Mouse (Mus musculus): ENCODE measurements around the gene Wdr12. TPM values are rescaled to one million over a fixed set of nuclear protein-coding genes. Genes with fewer than 3 reads are reported as not detected.

Gene Wdr12
- 46.0 and 47.3 TPM in 2 replicates for polyA plus RNA-seq (2014; fragmentation: Nextera tagmentation; extraction: Ambion mirVana)

DNA sequence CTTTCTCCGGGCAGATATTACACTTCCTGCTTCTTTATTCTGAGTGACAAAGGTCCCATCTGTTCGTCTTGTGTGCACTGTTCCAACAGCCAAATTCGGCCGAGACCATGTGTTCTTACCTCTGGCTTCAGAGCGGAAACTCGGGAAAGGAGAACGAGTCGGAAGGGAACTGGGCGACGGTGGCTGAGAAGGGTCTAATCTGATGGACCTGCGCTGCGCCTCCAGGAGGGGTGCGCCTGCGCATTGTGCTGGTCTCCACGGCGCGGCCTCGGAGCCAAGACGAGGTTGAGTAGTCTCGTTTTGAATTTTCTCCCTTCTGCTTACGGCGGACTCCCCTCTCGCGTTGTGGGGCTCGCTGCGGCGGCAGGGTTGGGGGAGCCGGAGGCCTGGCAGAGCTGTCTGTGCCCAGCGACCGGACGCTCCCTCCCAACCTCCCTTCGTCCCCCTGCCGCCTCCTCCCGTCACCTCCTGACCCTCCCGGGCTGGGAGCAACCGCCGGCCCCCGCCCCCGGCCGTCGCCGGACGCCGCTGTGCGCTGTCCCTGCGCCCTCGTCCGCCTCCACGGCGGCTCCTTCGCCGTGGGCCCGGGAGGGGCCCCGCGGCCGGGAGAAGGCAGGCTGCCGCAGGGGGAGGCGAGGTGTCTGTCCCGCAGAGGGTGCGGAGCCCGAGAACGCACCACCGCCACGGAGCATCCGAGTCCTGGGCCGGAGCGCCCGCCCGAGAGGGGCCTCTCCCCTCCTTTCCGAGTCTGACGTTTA, at the start of gene Wdr12, which contains the start of gene Carf:
TSS of gene Wdr12 (minus strand) at position 622 of the 758 bp plus-strand sequence.
TSS of gene Carf (plus strand) at position 224 of the 758 bp plus-strand sequence.
- H3K9ac ChIP-seq (replicated peaks; ENCODE audit: low read depth, low read length), result peak within 1 kb of the TSS; percentile 93
- peak within 1 kb of the TSS; percentile 89 for H3K4me3 ChIP-seq (ENCODE audit: low read depth, low read length)
- ATAC-seq (ENCODE audit: insufficient number of reproducible peaks, insufficient read depth, low FRiP score, low read depth), result peak; percentile 97
- H3K36me3 ChIP-seq (ENCODE audit: control insufficient read depth, insufficient read depth, low read length), result peaks cover 4% of the 10 kb centered on the region; the same call in 1 of the 2 replicates
- H3K27ac ChIP-seq (ENCODE audit: low read length), result peak within 1 kb of the TSS; percentile 98
- no peaks in the 10 kb centered on the region for H3K27me3 ChIP-seq (ENCODE audit: control insufficient read depth, insufficient read depth, low read length)
- peak within 1 kb of the TSS; percentile 72 for H3K4me2 ChIP-seq (replicated peaks; ENCODE audit: low read depth, low read length)
- H3K4me1 ChIP-seq (ENCODE audit: control insufficient read depth, insufficient read depth, low read length), result peaks cover 4% of the 10 kb centered on the region; the same call in 1 of the 2 replicates
- WGBS, result under 1% methylated on average over 64 of the region's 71 CpGs
- H3K9me3 ChIP-seq (ENCODE audit: control insufficient read depth, low read depth, low read length), result no peaks in the 10 kb centered on the region

DNA sequence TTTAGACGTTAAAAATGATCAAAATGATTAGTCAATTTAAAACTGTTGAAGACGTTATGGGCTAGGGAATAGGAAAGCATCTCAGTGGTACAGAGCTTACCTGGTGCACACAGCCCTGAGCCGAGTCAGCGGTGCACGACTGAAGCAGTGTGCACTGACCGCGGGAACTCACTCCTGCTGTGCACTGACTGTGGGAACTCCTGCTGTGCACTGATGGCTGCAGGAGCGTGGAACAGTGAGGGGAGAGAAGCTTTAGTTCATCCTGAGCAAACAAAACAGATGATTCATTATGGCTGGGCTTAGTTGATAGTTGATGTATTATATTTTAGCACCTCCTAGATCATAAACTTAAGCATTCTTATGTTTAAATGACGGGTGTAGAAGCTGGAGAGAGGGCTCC, 38.9 kb upstream of the Wdr12 start:
- Histone ChIP-seq H3K9ac (replicated peaks; ENCODE audit: low read depth, low read length) (no peak overlapping the region), H3K27ac (ENCODE audit: low read length) (no peak overlapping the region), H3K4me3 (ENCODE audit: low read depth, low read length) (no peak overlapping the region), H3K4me1 (ENCODE audit: control insufficient read depth, insufficient read depth, low read length) (no peaks in the 10 kb centered on the region), H3K4me2 (replicated peaks; ENCODE audit: low read depth, low read length) (no peak overlapping the region), H3K9me3 (ENCODE audit: control insufficient read depth, low read depth, low read length) (no peaks in the 10 kb centered on the region), H3K27me3 (ENCODE audit: control insufficient read depth, insufficient read depth, low read length) (no peaks in the 10 kb centered on the region), H3K36me3 (ENCODE audit: control insufficient read depth, insufficient read depth, low read length) (no peaks in the 10 kb centered on the region)
- WGBS, result 58% methylated on average over 9 of the region's 9 CpGs
- ATAC-seq (ENCODE audit: insufficient number of reproducible peaks, insufficient read depth, low FRiP score, low read depth), result no peak

DNA sequence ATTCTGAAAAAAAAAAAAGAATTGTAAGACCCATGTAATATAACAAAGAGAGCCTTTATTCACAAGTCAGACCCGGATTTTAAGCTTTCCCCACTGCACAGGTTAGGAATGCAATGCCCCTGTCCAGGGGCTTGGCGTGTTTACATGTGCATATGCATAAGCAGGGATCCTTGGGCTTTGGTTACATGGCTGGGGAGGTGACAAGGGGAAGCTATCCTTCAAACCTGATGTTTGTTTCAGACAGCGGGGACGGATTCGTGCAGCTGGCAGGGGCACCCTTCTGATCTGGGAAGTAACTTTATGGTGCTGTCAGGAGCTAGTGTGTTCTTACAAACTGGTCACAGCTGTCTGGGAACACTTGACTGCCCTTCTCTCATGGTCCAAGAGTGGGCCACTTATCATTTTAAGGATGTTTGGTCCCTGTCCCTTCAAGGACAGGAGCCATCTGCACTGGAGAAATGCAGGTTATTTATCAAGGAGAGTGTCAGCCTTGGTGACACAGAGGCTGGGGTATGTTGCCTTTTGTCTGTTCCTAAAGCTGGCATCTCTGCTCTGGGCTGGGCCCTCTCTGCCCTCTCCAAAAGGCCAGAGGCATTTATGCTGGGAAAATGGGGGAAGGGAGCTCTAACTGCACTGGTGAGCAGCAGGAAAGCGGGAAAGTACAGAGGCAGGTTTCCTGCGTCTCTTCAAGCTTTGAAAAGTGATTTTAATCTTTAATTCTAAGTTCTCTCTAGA, 19.4 kb upstream of the Wdr12 start:
- Histone ChIP-seq H3K4me2 (replicated peaks; ENCODE audit: low read depth, low read length) (no peak overlapping the region), H3K9ac (replicated peaks; ENCODE audit: low read depth, low read length) (no peak overlapping the region), H3K4me1 (ENCODE audit: control insufficient read depth, insufficient read depth, low read length) (no peaks in the 10 kb centered on the region), H3K36me3 (ENCODE audit: control insufficient read depth, insufficient read depth, low read length) (no peaks in the 10 kb centered on the region), H3K4me3 (ENCODE audit: low read depth, low read length) (no peak overlapping the region), H3K9me3 (ENCODE audit: control insufficient read depth, low read depth, low read length) (no peaks in the 10 kb centered on the region), H3K27ac (ENCODE audit: low read length) (no peak overlapping the region), H3K27me3 (ENCODE audit: control insufficient read depth, insufficient read depth, low read length) (no peaks in the 10 kb centered on the region)
- ATAC-seq (ENCODE audit: insufficient number of reproducible peaks, insufficient read depth, low FRiP score, low read depth), result no peak
- 49% methylated on average over 7 of the region's 7 CpGs for WGBS

DNA sequence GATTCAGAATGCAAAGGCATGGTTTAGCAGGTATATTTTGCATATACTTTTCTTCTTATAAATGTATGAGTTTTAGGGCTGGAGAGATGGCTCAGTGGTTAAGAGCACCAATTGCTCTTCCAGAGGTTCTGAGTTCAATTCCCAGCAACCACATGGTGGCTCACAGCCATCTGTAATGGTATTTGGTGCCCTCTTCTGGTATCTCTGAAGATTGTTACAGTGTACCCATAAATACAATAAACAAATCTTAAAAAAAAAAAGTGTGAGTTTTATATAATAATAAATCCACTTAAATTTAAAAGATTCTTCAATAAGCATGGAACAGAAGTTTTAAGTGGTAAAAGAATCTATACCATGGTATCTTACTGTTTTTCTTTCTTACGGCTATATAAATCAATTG, 6.1 kb upstream of the Wdr12 start:
- Histone ChIP-seq H3K4me1 (ENCODE audit: control insufficient read depth, insufficient read depth, low read length) (no peaks in the 10 kb centered on the region), H3K4me2 (replicated peaks; ENCODE audit: low read depth, low read length) (no peak overlapping the region), H3K36me3 (ENCODE audit: control insufficient read depth, insufficient read depth, low read length) (peaks cover 3% of the 10 kb centered on the region; the same call in 1 of the 2 replicates), H3K4me3 (ENCODE audit: low read depth, low read length) (no peak overlapping the region), H3K9me3 (ENCODE audit: control insufficient read depth, low read depth, low read length) (no peaks in the 10 kb centered on the region), H3K27me3 (ENCODE audit: control insufficient read depth, insufficient read depth, low read length) (no peaks in the 10 kb centered on the region), H3K9ac (replicated peaks; ENCODE audit: low read depth, low read length) (no peak overlapping the region), H3K27ac (ENCODE audit: low read length) (no peak overlapping the region)
- ATAC-seq (ENCODE audit: insufficient number of reproducible peaks, insufficient read depth, low FRiP score, low read depth), result no peak
- 92% methylated on average over 1 of the region's 1 CpGs for WGBS

DNA sequence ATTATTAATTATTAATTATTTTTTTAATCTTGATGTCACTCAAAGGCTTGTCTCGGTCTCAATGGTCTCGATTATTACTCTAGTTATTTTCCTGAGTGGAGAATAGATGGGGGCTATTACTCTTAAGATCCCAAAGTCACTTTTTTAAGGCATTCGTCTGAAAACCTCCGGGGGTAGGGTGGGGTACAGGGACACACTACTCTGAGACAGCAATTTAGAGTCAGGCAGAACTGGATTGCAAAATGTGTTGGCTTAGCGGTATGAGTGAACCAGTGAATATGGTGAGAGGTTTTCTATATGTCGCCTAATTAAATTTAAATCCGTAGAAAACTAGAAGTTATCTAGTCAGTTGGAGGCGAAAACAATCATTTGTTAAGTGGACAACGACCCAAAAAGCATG, 394 bp upstream of the Wdr12 start:
- 12% methylated on average over 9 of the region's 9 CpGs for WGBS
- H3K4me3 ChIP-seq (ENCODE audit: low read depth, low read length), result peak overlapping the region; percentile 89
- H3K4me2 ChIP-seq (replicated peaks; ENCODE audit: low read depth, low read length), result peak overlapping the region; percentile 57
- ATAC-seq (ENCODE audit: insufficient number of reproducible peaks, insufficient read depth, low FRiP score, low read depth), result no peak
- peak overlapping the region; percentile 98; the same call in 1 of the 2 replicates for H3K27ac ChIP-seq (ENCODE audit: low read length)
- peak overlapping the region; percentile 93 for H3K9ac ChIP-seq (replicated peaks; ENCODE audit: low read depth, low read length)
- H3K36me3 ChIP-seq (ENCODE audit: control insufficient read depth, insufficient read depth, low read length), result peaks cover 4% of the 10 kb centered on the region; the same call in 1 of the 2 replicates
- H3K9me3 ChIP-seq (ENCODE audit: control insufficient read depth, low read depth, low read length), result no peaks in the 10 kb centered on the region
- peaks cover 4% of the 10 kb centered on the region; the same call in 1 of the 2 replicates for H3K4me1 ChIP-seq (ENCODE audit: control insufficient read depth, insufficient read depth, low read length)
- no peaks in the 10 kb centered on the region for H3K27me3 ChIP-seq (ENCODE audit: control insufficient read depth, insufficient read depth, low read length)

DNA sequence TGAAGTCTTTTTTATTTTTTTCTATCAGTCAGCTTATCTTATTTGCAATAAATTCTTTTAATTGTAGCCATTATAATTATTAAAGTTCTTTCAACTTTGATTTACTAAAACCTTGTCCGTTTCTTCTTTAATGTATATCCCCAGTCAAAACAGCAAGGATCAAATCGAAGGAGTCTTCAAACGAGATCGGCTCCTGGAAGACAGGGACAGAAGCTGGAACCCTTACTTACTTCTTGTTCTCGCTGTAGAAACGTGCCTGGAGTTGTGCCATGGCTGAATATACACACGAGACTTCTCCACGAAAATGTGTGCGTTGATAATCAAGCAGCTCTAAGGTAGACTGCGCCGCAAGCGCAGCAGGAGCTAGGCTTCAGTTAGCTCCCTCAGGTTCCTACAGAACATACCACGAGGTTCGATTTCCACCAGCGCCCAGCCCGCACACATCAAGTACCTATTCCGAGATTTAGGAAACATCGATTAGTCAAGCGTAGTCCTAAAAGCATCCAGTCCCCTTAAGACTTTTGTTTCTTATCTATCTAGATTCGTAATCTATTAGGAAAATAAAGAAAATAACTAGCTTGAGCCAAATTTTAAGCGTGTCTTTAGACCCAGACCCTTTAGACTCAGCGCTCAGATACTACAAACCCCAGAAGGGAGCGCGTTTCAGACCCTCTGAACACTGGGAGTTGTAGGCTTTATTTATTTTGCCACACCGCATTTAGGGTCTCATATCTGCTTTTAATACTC, 995 bp downstream of the Wdr12 start:
- peaks cover 6% of the 10 kb centered on the region; the same call in 1 of the 2 replicates for H3K36me3 ChIP-seq (ENCODE audit: control insufficient read depth, insufficient read depth, low read length)
- H3K4me2 ChIP-seq (replicated peaks; ENCODE audit: low read depth, low read length), result peak overlapping the region; percentile 72
- ATAC-seq (ENCODE audit: insufficient number of reproducible peaks, insufficient read depth, low FRiP score, low read depth), result peak; percentile 85
- H3K4me3 ChIP-seq (ENCODE audit: low read depth, low read length), result peak overlapping the region; percentile 89
- WGBS, result under 1% methylated on average over 25 of the region's 25 CpGs
- H3K4me1 ChIP-seq (ENCODE audit: control insufficient read depth, insufficient read depth, low read length), result peaks cover 4% of the 10 kb centered on the region; the same call in 1 of the 2 replicates
- peak overlapping the region; percentile 98 for H3K27ac ChIP-seq (ENCODE audit: low read length)
- peak overlapping the region; percentile 93 for H3K9ac ChIP-seq (replicated peaks; ENCODE audit: low read depth, low read length)
- no peaks in the 10 kb centered on the region for H3K27me3 ChIP-seq (ENCODE audit: control insufficient read depth, insufficient read depth, low read length)
- H3K9me3 ChIP-seq (ENCODE audit: control insufficient read depth, low read depth, low read length), result no peaks in the 10 kb centered on the region

DNA sequence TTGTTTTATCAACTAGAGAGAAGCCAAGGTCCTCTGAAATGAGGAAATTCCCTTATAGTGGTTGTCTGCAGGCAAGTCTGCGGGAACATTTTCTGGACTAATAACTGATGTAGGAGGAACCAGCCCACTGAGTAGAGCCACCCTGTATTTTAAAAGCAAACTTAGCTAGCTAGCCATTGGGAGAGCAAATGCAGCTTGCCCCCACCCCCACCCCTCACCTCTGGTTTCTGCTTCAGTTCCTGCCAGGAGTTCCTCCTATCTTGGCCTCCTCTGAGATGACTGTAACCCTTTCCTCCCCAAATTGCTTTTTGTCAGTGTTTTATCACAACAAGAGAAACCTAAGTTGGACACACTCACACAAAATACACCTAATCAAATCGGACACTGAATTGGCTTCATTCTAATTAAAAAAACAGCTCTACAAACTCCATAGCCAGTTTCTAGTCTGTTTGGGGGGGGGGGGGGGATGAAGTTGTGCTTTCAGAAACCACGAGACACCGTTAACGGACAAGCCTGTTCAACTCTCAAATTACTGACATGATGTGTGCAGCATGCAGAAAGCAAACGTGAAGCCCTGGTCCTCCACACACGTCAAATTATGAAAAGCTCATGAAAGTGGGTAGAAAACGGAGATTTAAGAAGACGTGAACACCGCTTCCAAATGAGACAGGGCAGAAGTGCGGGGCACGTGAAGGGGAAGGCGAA, 1.7 kb downstream of the Wdr12 start:
- H3K27me3 ChIP-seq (ENCODE audit: control insufficient read depth, insufficient read depth, low read length), result no peaks in the 10 kb centered on the region
- H3K9me3 ChIP-seq (ENCODE audit: control insufficient read depth, low read depth, low read length), result no peaks in the 10 kb centered on the region
- 8% methylated on average over 13 of the region's 13 CpGs for WGBS
- H3K4me3 ChIP-seq (ENCODE audit: low read depth, low read length), result peak overlapping the region; percentile 89
- H3K36me3 ChIP-seq (ENCODE audit: control insufficient read depth, insufficient read depth, low read length), result peaks cover 11% of the 10 kb centered on the region
- no peak overlapping the region for H3K27ac ChIP-seq (ENCODE audit: low read length)
- peak overlapping the region; percentile 93 for H3K9ac ChIP-seq (replicated peaks; ENCODE audit: low read depth, low read length)
- peak overlapping the region; percentile 72 for H3K4me2 ChIP-seq (replicated peaks; ENCODE audit: low read depth, low read length)
- no peak for ATAC-seq (ENCODE audit: insufficient number of reproducible peaks, insufficient read depth, low FRiP score, low read depth)
- H3K4me1 ChIP-seq (ENCODE audit: control insufficient read depth, insufficient read depth, low read length), result peaks cover 4% of the 10 kb centered on the region; the same call in 1 of the 2 replicates

All from stomach, embryonic 14.5 days (tissue).